ENCODE assay signal across 15 mouse cellular contexts in genomic region chr17:83853831-83854230, GRCm38 (mm10). TPM values are rescaled to one million over a fixed set of nuclear protein-coding genes. Genes with fewer than 3 reads are reported as not detected.
DNase-seq lines count a peak whose midpoint lies in the region; ATAC-seq and TF ChIP-seq lines count a peak whose summit lies in the region.
"Had no signal": no experiment of that assay in that cellular context is flagged by ENCODE, and none has a peak within 500 bp of the region (broad histone marks: within the 10 kb centered on the region; RNA-seq: fewer than 3 reads in every experiment).

No protein-coding gene starts in this region.

- TF ChIP-seq EP300 in MEL (IDR thresholded peaks at IDR 0.05; ENCODE audit: low read depth in 1 of 2, low read length in 2 of 2), result no peak
- TF ChIP-seq EP300 in liver, postnatal 0 days (IDR thresholded peaks at IDR 0.05; ENCODE audit: low read depth), result no peak

- WGBS in forebrain, postnatal 0 days, result 45% methylated on average over 3 of the region's 3 CpGs
- WGBS in forebrain, embryonic 13.5 days, result 47% methylated on average over 3 of the region's 3 CpGs
- WGBS in liver, adult 2 months, result 63% methylated on average over 3 of the region's 3 CpGs
- 50% methylated on average over 3 of the region's 3 CpGs for WGBS in liver, postnatal 0 days (ENCODE audit: insufficient replicate concordance)

- H3K9me3 ChIP-seq in forebrain, postnatal 0 days (ENCODE audit: low read length), result no peaks in the 10 kb centered on the region
- H3K9me3 ChIP-seq in forebrain, embryonic 13.5 days (replicated peaks), result no peaks in the 10 kb centered on the region
- no peaks in the 10 kb centered on the region for H3K9me3 ChIP-seq in MEL (replicated peaks; ENCODE audit: insufficient read depth, low read length)
- no peaks in the 10 kb centered on the region for H3K9me3 ChIP-seq in liver, postnatal 0 days (ENCODE audit: low read length)
- H3K9me3 ChIP-seq: embryonic facial prominence, embryonic 12.5 days; midbrain, embryonic 10.5 days; neural tube, embryonic 13.5 days had no signal

- TF ChIP-seq POLR2A in liver, adult 2 months (IDR thresholded peaks at IDR 0.05; ENCODE audit: extremely low read depth, insufficient read depth, low read length), result no peak
- TF ChIP-seq POLR2A in MEL (IDR thresholded peaks at IDR 0.05; ENCODE audit: control insufficient read depth in 1 of 2, insufficient read depth in 1 of 2, low read depth in 1 of 2, low read length in 2 of 2, poor library complexity in 1 of 2), result no peak

- H3K4me3 ChIP-seq in forebrain, postnatal 0 days (ENCODE audit: low read depth, low read length), result no peak overlapping the region
- H3K4me3 ChIP-seq in forebrain, embryonic 13.5 days, result no peak overlapping the region
- no peak overlapping the region for H3K4me3 ChIP-seq in liver, adult 2 months (ENCODE audit: insufficient read depth, low read depth, low read length)
- H3K4me3 ChIP-seq in MEL (ENCODE audit: control insufficient read depth in 1 of 2, insufficient read depth in 1 of 2, low read depth in 2 of 2, low read length in 2 of 2), result no peak overlapping the region
- peak overlapping the region; percentile 22; the same call in 1 of the 2 replicates for H3K4me3 ChIP-seq in liver, postnatal 0 days (ENCODE audit: low read depth, low read length)
- H3K4me3 ChIP-seq: embryonic facial prominence, embryonic 12.5 days; neural tube, embryonic 13.5 days had no signal

- H3K4me1 ChIP-seq in forebrain, postnatal 0 days (ENCODE audit: insufficient read depth), result 0 out of 2 replicates have a peak, but pooled peaks cover 6% of the 10 kb centered on the region
- H3K4me1 ChIP-seq in forebrain, embryonic 13.5 days, result peaks cover 11% of the 10 kb centered on the region
- H3K4me1 ChIP-seq in liver, adult 2 months (ENCODE audit: control insufficient read depth, insufficient read depth, low read length), result 0 out of 2 replicates have a peak, but pooled peaks cover 3% of the 10 kb centered on the region
- peaks cover 6 to 16% of the 10 kb centered on the region in 2 experiments for H3K4me1 ChIP-seq in MEL (ENCODE audit: control insufficient read depth in 1 of 2, insufficient read depth in 2 of 2, low read length in 2 of 2)
- H3K4me1 ChIP-seq in liver, postnatal 0 days (ENCODE audit: insufficient read depth), result peaks cover 12% of the 10 kb centered on the region

- no peak overlapping the region for H3K27ac ChIP-seq in forebrain, postnatal 0 days (ENCODE audit: low read depth, low read length)
- no peak overlapping the region for H3K27ac ChIP-seq in forebrain, embryonic 13.5 days
- no peak overlapping the region for H3K27ac ChIP-seq in liver, adult 2 months (replicated peaks; ENCODE audit: insufficient read depth, low read depth, low read length)
- H3K27ac ChIP-seq in MEL (ENCODE audit: control insufficient read depth, low read depth, low read length), result no peak overlapping the region
- no peak overlapping the region for H3K27ac ChIP-seq in liver, postnatal 0 days (ENCODE audit: low read depth)
- H3K27ac ChIP-seq: embryonic facial prominence, embryonic 12.5 days; midbrain, embryonic 10.5 days; neural tube, embryonic 13.5 days had no signal

- H3K79me2 ChIP-seq in liver, adult 2 months (ENCODE audit: control insufficient read depth, insufficient read depth, low read length), result no peaks in the 10 kb centered on the region
- H3K79me2 ChIP-seq in MEL (ENCODE audit: control insufficient read depth, insufficient read depth, low read length, poor library complexity), result no peaks in the 10 kb centered on the region

- H3K27me3 ChIP-seq in forebrain, postnatal 0 days (ENCODE audit: insufficient read depth, low read length), result no peaks in the 10 kb centered on the region
- H3K27me3 ChIP-seq in forebrain, embryonic 13.5 days, result 0 out of 2 replicates have a peak, but pooled peaks cover 2% of the 10 kb centered on the region
- no peaks in the 10 kb centered on the region for H3K27me3 ChIP-seq in liver, adult 2 months (ENCODE audit: control insufficient read depth, insufficient read depth, low read length)
- H3K27me3 ChIP-seq in MEL (ENCODE audit: control insufficient read depth in 1 of 2, insufficient read depth in 2 of 2, low read length in 2 of 2), result no peaks in the 10 kb centered on the region
- no peaks in the 10 kb centered on the region for H3K27me3 ChIP-seq in liver, postnatal 0 days (ENCODE audit: insufficient read depth, low read length)
- H3K27me3 ChIP-seq: embryonic facial prominence, embryonic 12.5 days; neural tube, embryonic 13.5 days had no signal

- no peak overlapping the region for H3K4me2 ChIP-seq in forebrain, postnatal 0 days (ENCODE audit: low read depth)
- no peak overlapping the region for H3K4me2 ChIP-seq in forebrain, embryonic 13.5 days
- H3K4me2 ChIP-seq in liver, postnatal 0 days (ENCODE audit: low read depth, low read length), result peak overlapping the region; percentile 50
- H3K4me2 ChIP-seq: embryonic facial prominence, embryonic 12.5 days; neural tube, embryonic 13.5 days had no signal

- no peak for DNase-seq in forebrain, postnatal 0 days
- no peak for DNase-seq in liver, adult 2 months (ENCODE audit: extremely low read depth, low read depth, low spot score)
- DNase-seq in liver (no peak), MEL (ENCODE audit: low read depth, low spot score) (peak; percentile 50)
- no peak for DNase-seq in liver, postnatal 0 days
- DNase-seq in urinary bladder, postnatal 25 days (ENCODE audit: low spot score), result no peak
- no peak for DNase-seq in spleen, postnatal 10 days (ENCODE audit: low spot score in 2 of 2)
- DNase-seq: cerebellum, adult 8-10 months; kidney, adult 11 months had no signal

- ATAC-seq in forebrain, postnatal 0 days, result no peak
- ATAC-seq in forebrain, embryonic 13.5 days, result no peak
- peak; percentile 32 for ATAC-seq in liver, postnatal 0 days

- H3K9ac ChIP-seq in forebrain, postnatal 0 days, result no peak overlapping the region
- H3K9ac ChIP-seq in forebrain, embryonic 13.5 days, result no peak overlapping the region
- no peak overlapping the region for H3K9ac ChIP-seq in liver, adult 2 months (ENCODE audit: low read depth, low read length)
- no peak overlapping the region for H3K9ac ChIP-seq in MEL (ENCODE audit: control insufficient read depth, low read depth, low read length, poor library complexity, severe bottlenecking)
- H3K9ac ChIP-seq in liver, postnatal 0 days (replicated peaks), result no peak overlapping the region
- H3K9ac ChIP-seq: embryonic facial prominence, embryonic 12.5 days; neural tube, embryonic 13.5 days had no signal

- TF ChIP-seq CTCF in forebrain, postnatal 0 days (IDR thresholded peaks at IDR 0.05; ENCODE audit: low read depth), result 0 out of 2 replicates have a peak, but pooled peaks have one; percentile 14
- TF ChIP-seq CTCF in liver, adult 2 months (IDR thresholded peaks at IDR 0.05; ENCODE audit: low read depth, low read length), result 0 out of 2 replicates have a peak, but pooled peaks have one; percentile 22
- peak in 2 of 3 experiments; percentile 5 to 27; a peak in 2 of 6 replicates for TF ChIP-seq CTCF in MEL (IDR thresholded peaks at IDR 0.05 in 2 of 3, conservative IDR thresholded peaks at IDR 0.05 in 1 of 3; ENCODE audit: control insufficient read depth in 1 of 3, insufficient read depth in 1 of 3, low read depth in 2 of 3, low read length in 3 of 3, poor library complexity in 1 of 3, severe bottlenecking in 1 of 3)
- TF ChIP-seq CTCF in liver, postnatal 0 days (IDR thresholded peaks at IDR 0.05; ENCODE audit: low read depth), result peak; percentile 42; the same call in 1 of the 2 replicates

- no peaks in the 10 kb centered on the region; the same call in 1 of the 2 replicates for H3K36me3 ChIP-seq in forebrain, postnatal 0 days (ENCODE audit: insufficient read depth)
- no peaks in the 10 kb centered on the region for H3K36me3 ChIP-seq in forebrain, embryonic 13.5 days (ENCODE audit: poor library complexity, severe bottlenecking)
- H3K36me3 ChIP-seq in liver, adult 2 months (ENCODE audit: control insufficient read depth, insufficient read depth, low read length), result no peaks in the 10 kb centered on the region
- peaks cover 0 to 11% of the 10 kb centered on the region in 2 experiments; a peak in 2 of 4 replicates for H3K36me3 ChIP-seq in MEL (ENCODE audit: control insufficient read depth in 1 of 2, insufficient read depth in 2 of 2, low read length in 2 of 2)
- H3K36me3 ChIP-seq in liver, postnatal 0 days (replicated peaks; ENCODE audit: insufficient read depth, low read length), result no peaks in the 10 kb centered on the region
- H3K36me3 ChIP-seq: embryonic facial prominence, embryonic 12.5 days; midbrain, embryonic 10.5 days; neural tube, embryonic 13.5 days had no signal

- TF ChIP-seq RAD21 in MEL (IDR thresholded peaks at IDR 0.05; ENCODE audit: low read depth, low read length), result peak; percentile 35

TF ChIP-seq in MEL, 35 proteins besides CTCF, POLR2A, EP300 and RAD21:
- TF ChIP-seq GABPA (IDR thresholded peaks at IDR 0.05; ENCODE audit: low read depth, low read length) (no peak), NRF1 (IDR thresholded peaks at IDR 0.05; ENCODE audit: insufficient read depth, low read depth, low read length, poor library complexity, severe bottlenecking) (no peak), ELF1 (IDR thresholded peaks at IDR 0.05; ENCODE audit: low read depth, low read length) (no peak), SMC3 (IDR thresholded peaks at IDR 0.05; ENCODE audit: low read depth, low read length) (peak; percentile 29; the same call in 1 of the 2 replicates), NELFE (IDR thresholded peaks at IDR 0.05; ENCODE audit: low read depth, low read length) (no peak), MAFK (IDR thresholded peaks at IDR 0.05; ENCODE audit: borderline replicate concordance, low read depth, low read length) (no peak), POLR2AphosphoS2 (IDR thresholded peaks at IDR 0.05; ENCODE audit: low read length) (no peak)

RNA-seq across cellular contexts. Expression of gene Haao, which starts 6.1 kb away (rescaled TPM):
- total RNA-seq in forebrain, postnatal 0 days (2014; rRNA removed), result not detected in 2 replicates
- polyA plus RNA-seq in forebrain, postnatal 0 days (2015; fragmentation: Nextera tagmentation; extraction: Ambion mirVana), result not detected in 2 replicates
- 0.24 TPM in 1 of 2 replicates, not detected in the other for polyA plus RNA-seq in forebrain, embryonic 13.5 days (2015; fragmentation: Nextera tagmentation; extraction: Ambion mirVana)
- 588 and 626 TPM in 2 replicates for total RNA-seq in liver, adult 2 months (2014; rRNA removed)
- 835 and 840 TPM in 2 replicates for polyA plus RNA-seq in liver, adult 2 months (2012; rRNA removed)
- total RNA-seq in MEL (2012; rRNA removed), result 1.2 and 1.5 TPM in 2 replicates
- polyA plus RNA-seq in MEL (2012; ENCODE audit: insufficient read depth in 1 of 2, insufficient read length in 2 of 2, low read depth in 1 of 2, low replicate concordance in 2 of 2, missing spikeins in 1 of 2), result 1 to 10 TPM in 1 of 2 experiments, not detected in 1; 2.8 TPM
- polyA plus RNA-seq in liver, postnatal 0 days (2015; fragmentation: Nextera tagmentation; extraction: Ambion mirVana), result 93.3 and 104 TPM in 2 replicates
- total RNA-seq: layer of hippocampus, postnatal 10 days had no signal
- polyA plus RNA-seq: C2C12; neural tube, embryonic 13.5 days had no signal

Comparison
In these comparisons a context has a peak if more than half of its experiments do, and no peak if none do; other contexts are left out.
1. RNA of gene Haao, which starts 6.1 kb away (polyA plus RNA-seq): 835 to 840 TPM in liver, adult 2 months and 93.3 to 104 TPM in liver, postnatal 0 days; 2.8 TPM in MEL, 0.24 TPM in forebrain, embryonic 13.5 days and not detected in forebrain, postnatal 0 days; every median in the first group is over 10 times any median in the second.
2. Peak in every context shown above with its lines, with median percentiles within 50 percentile points of each other: CTCF ChIP-seq.